Mouse (Mus musculus): ENCODE data around the gene Dbr1. TPM values are rescaled to one million over a fixed set of nuclear protein-coding genes. Genes with fewer than 3 reads are reported as not detected.

Dbr1 gene
- polyA plus RNA-seq, 1 experiment from 2014 or later: 17.3 TPM

Other genes starting within 250 kb of the Dbr1 start
- 0.09 and 0.11 TPM in 2 replicates for gene Esyt3, start 217.2 kb upstream of the Dbr1 start, polyA plus RNA-seq (2015; fragmentation: Nextera tagmentation; extraction: Ambion mirVana)
- 9.3 and 10.8 TPM in 2 replicates for gene Mras, start 138.4 kb upstream of the Dbr1 start, polyA plus RNA-seq (2015; fragmentation: Nextera tagmentation; extraction: Ambion mirVana)
- gene Nme9, start 124.3 kb upstream of the Dbr1 start, polyA plus RNA-seq (2015; fragmentation: Nextera tagmentation; extraction: Ambion mirVana): not detected in 2 replicates
- gene Armc8, start 6.9 kb upstream of the Dbr1 start, polyA plus RNA-seq (2015; fragmentation: Nextera tagmentation; extraction: Ambion mirVana): 18.0 and 19.4 TPM in 2 replicates
- gene A4gnt, start 36.7 kb downstream of the Dbr1 start, polyA plus RNA-seq (2015; fragmentation: Nextera tagmentation; extraction: Ambion mirVana): not detected in 2 replicates
- 16.8 and 19.5 TPM in 2 replicates for gene Dzip1l, start 53.7 kb downstream of the Dbr1 start, polyA plus RNA-seq (2015; fragmentation: Nextera tagmentation; extraction: Ambion mirVana)
- 3.3 and 3.6 TPM in 2 replicates for gene Cldn18, start 141.5 kb downstream of the Dbr1 start, polyA plus RNA-seq (2015; fragmentation: Nextera tagmentation; extraction: Ambion mirVana)

Measured in heart, embryonic 13.5 days (tissue).